Mouse (Mus musculus): ENCODE measurements at regions not wholly inside any gene's neighbourhood (a gene's known extent, or its start where the extent isn't known, plus 50 kb on each side); places are given as distances from the start of the nearest gene placed in this dataset.

- no peak for TF ChIP-seq POLR2A (IDR thresholded peaks at IDR 0.05; ENCODE audit: insufficient read depth, low read depth, low read length)
- TF ChIP-seq CTCF (IDR thresholded peaks at IDR 0.05; ENCODE audit: insufficient read depth, low read depth, low read length) = no peak
Observed at GRCm38 (mm10) chr3:54487346-54487745, 126.4 kb downstream of the Postn start.
